Mouse (Mus musculus) kidney, embryonic 16.5 days (tissue): ENCODE data around the gene Slc6a16. TPM values are rescaled to one million over a fixed set of nuclear protein-coding genes. Genes with fewer than 3 reads are reported as not detected.

ENCODE experiments used
- ATAC-seq: fragments of 200-750 bp; cut with Nextera tagmentation; 2 replicates; pipeline ENCODE4 v1.8.0; 2017; ENCODE audit warnings: moderate TSS enrichment; ENCODE audit not compliant: low FRiP score, low TSS enrichment
- H3K27ac ChIP-seq: fragments of 300-500 bp; sonication (generic); 2 replicates; pipeline ENCODE4 v1.5.1; 2014; ENCODE audit warnings: low read length
- H3K27me3 ChIP-seq: fragments of 300-500 bp; sonication (generic); 2 replicates; pipeline ENCODE4 v1.6.1; 2014; ENCODE audit warnings: low read length, control low read depth, mixed read lengths; ENCODE audit not compliant: insufficient read depth
- H3K36me3 ChIP-seq: fragments of 300-500 bp; sonication (generic); 2 replicates; pipeline ENCODE4 v1.6.1; 2014; ENCODE audit warnings: low read length, control low read depth, mixed read lengths; ENCODE audit not compliant: insufficient read depth
- H3K4me1 ChIP-seq: fragments of 300-500 bp; sonication (generic); 2 replicates; pipeline ENCODE4 v1.6.1; 2014; ENCODE audit warnings: low read length, control low read depth, mixed read lengths; ENCODE audit not compliant: insufficient read depth
- H3K4me2 ChIP-seq: fragments of 300-500 bp; sonication (generic); replicated peaks from 2 replicates; pipeline ENCODE4 v1.6.1; 2014; ENCODE audit warnings: low read depth, low read length
- H3K4me3 ChIP-seq: fragments of 300-500 bp; sonication (generic); 2 replicates; pipeline ENCODE4 v1.5.1; 2014; ENCODE audit warnings: mild to moderate bottlenecking, low read length
- H3K9ac ChIP-seq: fragments of 300-500 bp; sonication (generic); replicated peaks from 2 replicates; pipeline ENCODE4 v1.6.1; 2014; ENCODE audit warnings: low read length
- H3K9me3 ChIP-seq: fragments of 300-500 bp; sonication (generic); 2 replicates; pipeline ENCODE4 v1.6.1; 2016; ENCODE audit warnings: low read length, control low read depth
- WGBS: fragments of 180-500 bp; shearing (Covaris S2); extraction: QIAGEN DNeasy Blood & Tissue Kit; methylation state at CpG from one replicate; pipeline ENCODE4 v1.1.7; 2014; 5-methylcytosine and 5-hydroxymethylcytosine counted together
- polyA plus RNA-seq: library from polyadenylated mRNA; unstranded; fragments of >200 nt; fragmentation: Nextera tagmentation; extraction: Ambion mirVana; gene quantifications from 2 replicates; pipeline ENCODE4 v1.2.1, GENCODE M21; 2015

Gene Slc6a16
- polyA plus RNA-seq, 1 experiment from 2014 or later, result 0.30 TPM

DNA sequence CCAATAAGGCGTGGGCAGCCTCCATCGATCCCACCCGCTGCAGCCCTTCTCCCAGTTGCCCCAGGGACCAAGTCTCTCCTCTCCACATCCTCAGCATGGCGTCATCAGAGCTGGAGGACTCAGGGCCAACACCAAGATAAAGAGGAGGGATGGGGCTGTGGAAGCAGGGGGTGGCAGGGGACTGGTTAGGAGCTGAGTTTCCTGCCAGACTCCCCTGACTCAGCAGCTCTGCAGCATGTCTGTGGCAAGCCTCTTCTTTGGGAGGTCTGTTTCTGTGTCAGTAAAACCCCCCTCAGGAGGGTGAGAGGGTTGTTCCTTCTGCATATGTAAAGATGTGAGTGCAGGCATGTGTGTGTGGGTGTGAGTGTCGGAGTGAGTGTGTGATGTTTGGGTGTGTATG, 43.9 kb upstream of the Slc6a16 start:
- Histone ChIP-seq H3K27me3 (no peaks in the 10 kb centered on the region; the same call in none of the 2 replicates), H3K4me1 (peaks cover 3% of the 10 kb centered on the region; the same call in 1 of the 2 replicates), H3K4me3 (no peak overlapping the region), H3K4me2 (no peak overlapping the region), H3K9me3 (no peaks in the 10 kb centered on the region), H3K27ac (no peak overlapping the region), H3K9ac (no peak overlapping the region), H3K36me3 (no peaks in the 10 kb centered on the region)
- ATAC-seq, result no peak
- WGBS, result 78% methylated on average over 5 of the region's 5 CpGs

DNA sequence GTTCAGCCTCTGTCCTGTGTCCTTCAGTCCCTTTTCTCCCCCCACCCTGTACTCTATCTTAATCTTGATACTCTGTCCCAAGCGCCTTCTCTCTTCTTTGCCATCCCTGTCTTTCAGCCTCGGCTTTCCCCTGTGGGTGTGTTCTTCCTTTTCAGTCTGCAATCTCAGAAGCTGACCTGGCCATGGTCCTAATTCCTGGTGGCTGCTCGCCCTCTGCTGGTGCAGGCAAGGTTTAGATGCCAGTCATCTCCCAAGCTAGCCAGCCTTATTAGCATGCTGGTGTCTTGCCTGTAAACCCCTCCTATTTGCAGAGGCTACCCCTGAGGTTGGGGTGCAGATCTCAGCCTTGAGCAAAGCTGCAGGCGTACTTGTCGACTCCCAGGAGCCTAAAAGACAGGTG, 42.5 kb upstream of the Slc6a16 start:
- peaks cover 4% of the 10 kb centered on the region for H3K27me3 ChIP-seq
- ATAC-seq, result no peak; the same call in 1 of the 2 replicates
- H3K4me1 ChIP-seq, result no peaks in the 10 kb centered on the region
- no peaks in the 10 kb centered on the region for H3K36me3 ChIP-seq
- 12% methylated on average over 5 of the region's 5 CpGs for WGBS
- no peak overlapping the region for H3K4me2 ChIP-seq
- H3K4me3 ChIP-seq, result no peak overlapping the region
- no peak overlapping the region for H3K9ac ChIP-seq
- no peak overlapping the region for H3K27ac ChIP-seq
- H3K9me3 ChIP-seq, result no peaks in the 10 kb centered on the region

- peaks cover 5% of the 10 kb centered on the region for H3K27me3 ChIP-seq
- no peak for ATAC-seq
- H3K4me1 ChIP-seq, result no peaks in the 10 kb centered on the region
- H3K4me3 ChIP-seq, result no peak overlapping the region
- no peak overlapping the region for H3K27ac ChIP-seq
- no peak overlapping the region for H3K9ac ChIP-seq
- H3K9me3 ChIP-seq, result no peaks in the 10 kb centered on the region
- no peaks in the 10 kb centered on the region for H3K36me3 ChIP-seq
- H3K4me2 ChIP-seq, result no peak overlapping the region
- WGBS, result 80% methylated on average over 11 of the region's 11 CpGs
Measured at GRCm38 (mm10) chr7:45198961-45199360, 41.9 kb upstream of the Slc6a16 start.

GRCm38 (mm10) chr7:45202654-45203053, 38.2 kb upstream of the Slc6a16 start:
- no peak overlapping the region for H3K9ac ChIP-seq
- ATAC-seq, result no peak
- WGBS, result 54% methylated on average over 10 of the region's 10 CpGs
- no peaks in the 10 kb centered on the region for H3K36me3 ChIP-seq
- H3K27ac ChIP-seq, result no peak overlapping the region
- H3K4me1 ChIP-seq, result no peaks in the 10 kb centered on the region
- H3K4me2 ChIP-seq, result no peak overlapping the region
- H3K9me3 ChIP-seq, result no peaks in the 10 kb centered on the region
- peaks cover 5% of the 10 kb centered on the region; the same call in 1 of the 2 replicates for H3K27me3 ChIP-seq
- H3K4me3 ChIP-seq, result no peak overlapping the region

GRCm38 (mm10) chr7:45204380-45205143, 36.3 kb upstream of the Slc6a16 start, which contains the start of gene Ccdc155:
TSS of gene Ccdc155 (minus strand) at chr7:45204892.
- 9% methylated on average over 44 of the region's 44 CpGs for WGBS
- ATAC-seq, result peak; percentile 95
- H3K4me2 ChIP-seq, result peak within 1 kb of the TSS; percentile 60
- H3K9ac ChIP-seq, result peak within 1 kb of the TSS; percentile 37
- H3K9me3 ChIP-seq, result no peaks in the 10 kb centered on the region; the same call in 1 of the 2 replicates
- no peak within 1 kb of the TSS for H3K27ac ChIP-seq
- peaks cover 5% of the 10 kb centered on the region; the same call in 1 of the 2 replicates for H3K27me3 ChIP-seq
- peak within 1 kb of the TSS; percentile 51 for H3K4me3 ChIP-seq
- H3K36me3 ChIP-seq, result no peaks in the 10 kb centered on the region
- H3K4me1 ChIP-seq, result no peaks in the 10 kb centered on the region

DNA sequence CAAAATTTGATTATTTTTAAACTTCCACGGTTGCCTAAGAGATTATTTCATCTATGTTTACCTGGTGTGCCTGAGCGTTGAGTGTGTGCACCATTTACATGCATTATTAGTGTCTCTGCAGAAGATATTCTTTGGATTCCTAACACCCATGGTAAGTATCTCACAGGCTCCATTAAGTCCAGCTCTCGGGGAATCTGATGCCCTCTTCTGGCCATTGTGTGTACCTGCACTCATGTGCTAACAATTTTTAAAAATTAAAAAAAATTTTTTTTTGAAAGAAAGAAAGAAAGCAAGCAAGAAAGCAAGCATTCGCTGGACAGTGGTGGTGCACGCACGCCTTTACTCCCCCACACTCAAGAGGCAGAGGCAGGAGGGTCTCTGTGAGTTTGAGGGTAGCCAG, 32.6 kb upstream of the Slc6a16 start:
- no peak for ATAC-seq
- H3K9me3 ChIP-seq, result no peaks in the 10 kb centered on the region; the same call in 1 of the 2 replicates
- WGBS, result 77% methylated on average over 6 of the region's 6 CpGs
- no peak overlapping the region for H3K27ac ChIP-seq
- H3K9ac ChIP-seq, result no peak overlapping the region
- H3K27me3 ChIP-seq, result peaks cover 27% of the 10 kb centered on the region
- H3K36me3 ChIP-seq, result no peaks in the 10 kb centered on the region
- H3K4me1 ChIP-seq, result peaks cover 9% of the 10 kb centered on the region; the same call in 1 of the 2 replicates
- H3K4me2 ChIP-seq, result no peak overlapping the region
- H3K4me3 ChIP-seq, result no peak overlapping the region

DNA sequence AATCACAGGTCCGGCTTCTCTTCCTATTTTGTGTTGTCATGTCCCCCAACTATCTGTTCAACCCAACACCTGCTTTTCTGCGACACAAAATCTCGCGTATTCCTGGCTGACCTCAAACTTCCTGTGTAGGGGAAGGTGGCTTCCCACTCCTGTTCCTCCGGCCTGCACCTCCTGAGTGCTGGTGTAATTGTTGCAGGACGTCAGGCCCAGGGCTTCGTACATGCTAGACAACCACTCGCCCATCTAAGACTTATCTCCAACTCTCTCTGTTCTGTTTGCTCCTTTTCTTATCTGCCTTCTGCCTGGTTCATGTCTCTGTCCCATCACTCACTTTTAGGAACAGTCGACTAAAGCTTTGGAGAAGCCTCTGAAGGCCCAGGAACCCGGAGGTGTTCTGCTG, 29.8 kb upstream of the Slc6a16 start:
- H3K9ac ChIP-seq, result no peak overlapping the region
- H3K27me3 ChIP-seq, result peaks cover 25% of the 10 kb centered on the region
- H3K36me3 ChIP-seq, result no peaks in the 10 kb centered on the region
- WGBS, result 59% methylated on average over 10 of the region's 10 CpGs
- H3K9me3 ChIP-seq, result no peaks in the 10 kb centered on the region; the same call in 1 of the 2 replicates
- no peak overlapping the region for H3K4me2 ChIP-seq
- H3K4me1 ChIP-seq, result peaks cover 16% of the 10 kb centered on the region; the same call in 1 of the 2 replicates
- no peak for ATAC-seq
- H3K4me3 ChIP-seq, result no peak overlapping the region
- no peak overlapping the region for H3K27ac ChIP-seq

GRCm38 (mm10) chr7:45211851-45212251, 29.0 kb upstream of the Slc6a16 start, which contains the start of gene Dkkl1:
TSS of gene Dkkl1 (minus strand) at chr7:45212147.
- peaks cover 25% of the 10 kb centered on the region for H3K27me3 ChIP-seq
- H3K4me2 ChIP-seq, result peak within 1 kb of the TSS; percentile 48
- ATAC-seq, result no peak
- peak within 1 kb of the TSS; percentile 17; the same call in 1 of the 2 replicates for H3K9ac ChIP-seq
- H3K36me3 ChIP-seq, result no peaks in the 10 kb centered on the region
- 6% methylated on average over 17 of the region's 17 CpGs for WGBS
- H3K27ac ChIP-seq, result no peak within 1 kb of the TSS
- H3K4me3 ChIP-seq, result 0 out of 2 replicates have a peak within 1 kb of the TSS, but pooled peaks have one; percentile 16
- H3K9me3 ChIP-seq, result no peaks in the 10 kb centered on the region; the same call in 1 of the 2 replicates
- peaks cover 20% of the 10 kb centered on the region for H3K4me1 ChIP-seq

DNA sequence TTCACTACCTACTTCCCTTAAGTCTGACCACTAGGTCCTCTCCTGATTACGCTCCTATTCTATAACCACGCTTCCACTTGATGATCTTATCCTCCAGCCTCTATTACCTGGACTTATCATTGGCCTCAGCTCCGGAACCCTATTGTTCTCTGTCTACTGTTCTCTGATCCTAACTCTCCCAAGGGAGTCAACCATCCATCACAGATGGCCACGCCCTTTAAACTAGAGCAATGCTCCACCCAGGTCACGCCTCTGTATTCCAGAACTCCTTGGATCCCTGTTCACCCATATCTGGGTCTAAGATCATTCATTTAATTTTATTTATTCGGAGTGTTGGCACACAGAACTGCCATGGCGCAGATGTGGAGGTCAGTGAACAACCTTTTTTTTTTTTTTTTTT, 28.5 kb upstream of the Slc6a16 start:
- H3K4me2 ChIP-seq, result peak overlapping the region; percentile 48
- peaks cover 25% of the 10 kb centered on the region for H3K27me3 ChIP-seq
- no peaks in the 10 kb centered on the region; the same call in 1 of the 2 replicates for H3K9me3 ChIP-seq
- peaks cover 25% of the 10 kb centered on the region for H3K4me1 ChIP-seq
- peaks cover 2% of the 10 kb centered on the region; the same call in 1 of the 2 replicates for H3K36me3 ChIP-seq
- H3K27ac ChIP-seq, result no peak overlapping the region
- no peak overlapping the region for H3K4me3 ChIP-seq
- WGBS, result 70% methylated on average over 7 of the region's 7 CpGs
- no peak for ATAC-seq
- H3K9ac ChIP-seq, result no peak overlapping the region

DNA sequence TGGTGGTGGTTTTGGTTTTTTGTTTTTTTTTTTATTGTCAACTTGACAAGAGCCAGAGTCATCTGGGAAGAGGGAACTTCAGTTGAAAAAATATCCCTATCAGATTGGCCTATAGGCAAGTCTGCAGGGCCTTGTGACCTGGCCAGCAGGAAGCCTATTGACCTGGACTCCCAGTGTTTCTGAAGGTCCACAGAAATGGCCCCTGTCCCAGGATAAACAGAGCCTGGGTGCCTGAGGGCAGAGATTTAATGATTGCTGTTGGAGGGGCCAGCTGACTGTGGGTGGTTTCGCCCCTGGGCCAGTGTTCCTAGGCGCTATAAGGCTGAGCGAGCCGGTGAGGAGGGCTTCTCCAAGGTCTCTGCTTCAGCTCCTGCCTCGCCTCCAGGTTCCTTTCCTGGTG, 27.2 kb upstream of the Slc6a16 start:
- Histone ChIP-seq H3K9ac (no peak overlapping the region), H3K4me3 (no peak overlapping the region), H3K27ac (no peak overlapping the region), H3K27me3 (peaks cover 25% of the 10 kb centered on the region), H3K36me3 (peaks cover 15% of the 10 kb centered on the region), H3K4me2 (no peak overlapping the region), H3K4me1 (peaks cover 38% of the 10 kb centered on the region), H3K9me3 (no peaks in the 10 kb centered on the region)
- WGBS, result 65% methylated on average over 5 of the region's 5 CpGs
- ATAC-seq, result no peak
